Mouse (Mus musculus) neutrophil, adult 83 days (primary cell): ENCODE measurements around the gene Vmn2r77. TPM values are rescaled to one million over a fixed set of nuclear protein-coding genes. Genes with fewer than 3 reads are reported as not detected.

ENCODE experiments used
- total RNA-seq, 2 experiments: library from RNA; stranded (reverse); gene quantifications; one replicate each; pipeline ENCODE4 v1.2.4; 2023

Gene Vmn2r77
- not detected for total RNA-seq

GRCm38 (mm10) chr7:86794727-86795126 lies at the start of gene Vmn2r77:
Gene Vmn2r77 (plus strand): TSS chr7:86795027.

GRCm38 (mm10) chr7:86775617-86776325 lies 19.1 kb upstream of the Vmn2r77 start, which contains the start of gene Folh1:
Gene Folh1 (minus strand): TSS chr7:86775943.

Other genes starting within 250 kb of the Vmn2r77 start
- not detected for gene Olfr295, start 211.2 kb upstream of the Vmn2r77 start, total RNA-seq
- not detected for gene Olfr294, start 178.4 kb upstream of the Vmn2r77 start, total RNA-seq
- gene Olfr293, start 146.0 kb upstream of the Vmn2r77 start, total RNA-seq: not detected
- not detected for gene Olfr292, start 106.7 kb upstream of the Vmn2r77 start, total RNA-seq
- not detected for gene Folh1, start 19.1 kb upstream of the Vmn2r77 start, total RNA-seq
- not detected for gene Vmn2r78, start 120.1 kb downstream of the Vmn2r77 start, total RNA-seq
- under 1 TPM in 1 of 2 experiments, not detected in 1; 0.04 TPM for gene Vmn2r79, start 201.1 kb downstream of the Vmn2r77 start, total RNA-seq